Mouse (Mus musculus): ENCODE measurements around the gene Akap8.

The Akap8 gene

DNA sequence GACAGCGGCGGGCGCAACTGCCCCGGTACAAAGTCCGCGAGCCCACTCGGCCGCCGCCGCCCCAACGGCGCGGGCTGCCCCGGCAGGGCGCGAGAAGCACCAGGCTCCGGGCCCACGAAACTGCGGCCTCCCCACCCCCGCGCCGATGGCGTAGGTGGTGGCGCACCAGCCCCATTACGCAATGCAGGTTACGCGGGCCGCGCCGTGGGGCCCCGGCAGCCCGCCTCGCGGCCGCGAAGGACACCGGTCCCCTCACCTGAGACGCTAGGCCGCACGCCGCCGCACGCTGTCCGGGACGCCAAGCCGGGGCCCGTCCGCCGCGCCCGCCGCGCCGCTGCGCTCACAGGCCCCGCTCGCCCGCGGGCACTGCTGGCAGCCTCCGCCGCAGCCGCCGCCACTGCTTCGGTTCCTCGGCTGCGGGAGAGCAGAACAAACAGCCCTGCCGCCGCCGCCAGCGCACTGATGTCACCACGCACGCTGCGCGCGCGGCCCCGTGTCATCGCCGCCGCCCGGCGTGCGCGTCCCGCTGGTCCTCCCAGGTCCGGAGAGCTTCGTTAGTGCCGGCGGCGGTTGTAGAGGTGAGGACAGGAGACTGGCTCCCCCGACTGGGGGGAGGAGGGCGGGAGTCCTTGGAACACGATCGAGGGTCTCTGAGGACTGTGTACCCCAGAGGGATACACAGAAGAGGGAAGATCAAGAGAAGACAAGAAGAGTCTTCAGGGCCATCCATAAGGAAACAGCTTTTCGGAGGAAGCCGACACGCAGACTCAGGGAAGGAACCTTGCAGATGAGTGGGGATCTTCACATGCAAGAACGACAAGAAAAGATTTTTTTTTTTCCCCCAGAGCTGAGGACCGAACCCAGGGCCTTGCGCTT, 36.5 kb downstream of the Akap8 start, which contains the start of gene Brd4:
TSS of gene Brd4 (minus strand) at position 461 of the 876 bp plus-strand sequence.
- DNase-seq (ENCODE audit: extremely low read depth, insufficient read length, low spot score), result peak; percentile 96

DNA sequence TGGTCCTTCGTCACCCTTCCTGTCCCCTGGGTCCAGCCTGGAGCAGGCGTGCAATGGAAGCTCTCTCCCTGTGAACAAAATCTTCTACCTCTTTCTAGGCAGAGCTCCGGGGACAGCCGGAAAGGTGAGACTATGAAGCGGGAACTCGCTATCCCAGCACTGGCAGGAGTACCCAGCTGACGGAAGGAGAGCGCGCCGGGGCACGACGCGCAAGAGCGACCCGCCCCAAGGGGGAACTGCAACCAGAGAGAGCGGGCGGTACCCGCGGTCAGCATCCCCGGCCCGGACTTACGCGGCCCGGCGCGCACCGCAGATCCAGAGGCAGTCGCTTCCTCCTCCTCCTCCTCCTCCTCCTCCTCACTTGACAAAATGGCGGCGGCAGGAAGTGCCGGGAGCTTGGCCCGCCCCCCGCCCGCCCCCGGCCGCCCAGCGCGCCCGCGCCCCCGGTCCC, 37.2 kb downstream of the Akap8 start:
- peak; percentile 81 for DNase-seq (ENCODE audit: extremely low read depth, insufficient read length, low spot score)

DNA sequence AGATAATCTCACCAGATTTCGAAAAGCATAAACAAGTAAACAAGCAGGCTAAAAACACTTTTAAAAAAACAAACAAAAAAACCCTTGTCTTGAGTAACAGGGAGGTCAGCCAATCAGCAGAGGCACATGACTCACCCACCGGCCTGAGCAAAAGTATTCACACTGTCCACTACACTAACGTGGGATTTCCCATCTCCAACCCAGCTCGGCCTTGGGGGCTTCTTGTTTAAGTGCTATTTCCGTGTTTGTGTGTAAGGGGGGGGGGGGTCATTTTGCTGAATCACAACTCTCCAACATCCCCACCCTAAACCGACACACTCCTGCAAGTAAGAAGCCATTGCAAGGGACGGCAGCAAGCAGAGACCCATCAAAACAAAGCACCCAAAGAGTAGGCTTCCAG, 37.7 kb downstream of the Akap8 start:
- DNase-seq (ENCODE audit: extremely low read depth, insufficient read length, low spot score), result no peak

DNA sequence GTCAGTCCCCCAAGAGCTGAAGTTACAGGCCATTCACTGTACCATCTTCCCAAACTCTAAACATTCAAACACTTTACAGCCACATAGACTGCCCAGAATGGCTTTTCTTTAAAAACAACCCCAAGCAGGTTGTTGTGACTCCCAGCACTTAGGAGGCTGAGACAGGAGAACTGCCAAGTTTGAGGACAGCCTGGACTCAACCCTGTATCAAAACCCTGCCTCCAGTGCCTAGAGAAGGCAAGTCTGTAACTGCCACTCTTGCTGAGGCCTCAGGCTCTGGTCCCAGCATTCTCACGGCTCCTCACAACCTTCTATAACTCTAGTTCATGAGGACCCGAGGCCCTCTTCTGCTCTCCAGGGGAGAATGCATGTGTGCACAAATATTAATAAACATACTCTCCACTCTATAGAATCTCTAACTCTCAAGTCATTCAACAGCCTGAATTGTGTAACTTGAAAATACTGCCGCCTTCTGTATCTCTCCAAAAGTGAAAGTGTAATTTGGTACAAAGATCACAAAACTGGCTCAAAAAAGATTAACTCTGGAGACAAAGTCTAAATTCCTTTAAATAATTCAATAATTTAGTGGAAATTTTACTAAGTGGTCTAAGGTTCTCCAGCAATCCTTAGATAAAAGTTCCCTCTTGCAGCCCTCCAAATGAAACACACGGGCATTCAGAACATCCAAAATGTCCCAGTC, 39.3 kb downstream of the Akap8 start:
- DNase-seq (ENCODE audit: extremely low read depth, insufficient read length, low spot score), result no peak

DNA sequence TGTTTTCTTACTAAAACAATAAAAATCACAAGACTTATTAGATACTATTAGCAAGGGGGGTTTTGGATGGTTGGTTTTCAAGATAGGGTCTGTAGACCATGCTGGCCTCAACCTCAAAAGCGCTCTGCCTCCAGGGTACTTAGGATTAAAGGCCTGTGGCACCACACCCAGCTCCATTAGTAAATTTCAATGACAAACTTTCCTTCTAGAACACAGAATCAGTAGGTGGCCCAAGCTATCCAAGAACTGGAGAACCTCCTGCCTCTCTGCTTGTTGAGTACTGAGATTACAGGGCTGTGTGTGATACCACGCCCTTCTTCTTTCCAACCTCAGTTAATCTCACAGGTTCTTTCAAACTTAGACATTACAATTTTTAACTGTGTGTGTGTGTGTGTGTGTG, 39.9 kb downstream of the Akap8 start:
- DNase-seq (ENCODE audit: extremely low read depth, insufficient read length, low spot score), result no peak

DNA sequence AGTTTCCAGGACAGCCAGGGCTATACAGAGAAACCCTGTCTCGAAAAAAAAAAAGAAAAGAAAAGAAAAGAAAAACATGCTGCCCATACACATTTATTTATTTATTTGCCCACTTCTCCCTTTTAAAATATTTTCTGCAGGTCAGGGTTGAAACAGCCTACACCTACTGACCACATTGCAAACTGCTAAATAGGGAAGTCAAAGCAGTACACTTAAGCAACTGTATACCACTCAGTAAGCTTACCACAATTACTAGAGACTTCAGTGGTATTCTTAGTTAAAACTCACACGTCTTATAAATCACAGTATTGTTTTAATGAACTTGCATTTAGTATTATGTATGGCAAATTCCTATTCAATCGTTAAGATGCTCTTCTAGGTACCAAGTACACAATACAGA, 40.5 kb downstream of the Akap8 start:
- no peak for DNase-seq (ENCODE audit: extremely low read depth, insufficient read length, low spot score)

DNA sequence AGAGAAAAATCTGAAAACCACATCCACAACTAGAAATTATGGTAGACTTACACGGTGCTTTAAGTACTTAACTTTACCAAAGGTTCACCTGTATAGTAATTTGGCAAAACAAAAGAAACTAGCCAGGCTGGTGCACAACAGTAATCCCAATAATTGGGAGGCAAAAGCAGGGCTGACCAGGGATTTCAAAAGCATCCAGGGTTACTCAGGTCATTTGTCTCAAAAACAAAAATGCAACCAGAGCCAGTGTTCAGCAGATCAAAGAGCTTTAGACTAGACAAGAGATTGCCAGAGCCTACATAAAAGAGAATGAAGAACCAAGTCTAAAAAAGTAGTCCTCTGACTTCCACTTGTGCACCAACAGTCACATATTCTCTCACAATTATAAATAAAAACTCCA, 43.8 kb downstream of the Akap8 start:
- DNase-seq (ENCODE audit: extremely low read depth, insufficient read length, low spot score), result no peak

DNA sequence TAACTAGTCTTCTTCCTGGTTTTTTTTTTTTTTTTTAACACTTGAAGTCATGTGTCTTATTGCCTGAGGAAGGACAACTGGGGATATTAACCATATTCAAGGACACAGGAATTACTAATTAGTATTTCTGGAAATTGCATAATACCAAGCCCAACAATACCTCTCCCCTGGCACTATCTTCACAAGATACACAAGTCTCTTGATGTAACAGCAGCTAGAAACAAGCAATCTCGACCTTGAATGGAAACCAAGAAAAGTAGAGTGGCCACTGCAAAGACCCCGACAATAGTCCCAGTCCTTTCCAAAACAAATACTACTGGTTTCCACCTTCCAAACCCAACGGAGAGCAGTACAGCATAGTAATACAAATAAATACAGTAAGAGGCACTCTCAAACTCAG, 45.5 kb downstream of the Akap8 start:
- DNase-seq (ENCODE audit: extremely low read depth, insufficient read length, low spot score), result no peak

DNA sequence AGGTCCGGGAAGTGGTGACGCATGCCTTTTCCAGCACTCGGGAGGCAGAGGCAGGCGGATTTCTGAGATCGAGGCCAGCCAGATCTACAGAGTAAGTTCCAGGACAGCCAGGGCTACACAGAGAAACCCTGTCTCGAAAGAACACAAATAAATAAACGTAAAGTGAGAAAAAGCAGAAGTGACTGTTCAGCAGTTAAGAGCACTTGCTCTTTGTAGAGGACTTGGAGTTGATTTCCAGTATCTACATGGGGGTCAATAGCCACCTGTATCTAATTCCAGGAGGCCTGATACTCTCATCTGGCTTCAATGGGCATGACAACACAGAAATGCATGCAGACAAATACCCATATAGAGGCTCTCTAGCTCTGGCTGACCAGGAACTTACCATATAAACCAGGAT, 51.9 kb downstream of the Akap8 start:
- no peak for DNase-seq (ENCODE audit: extremely low read depth, insufficient read length, low spot score)

DNA sequence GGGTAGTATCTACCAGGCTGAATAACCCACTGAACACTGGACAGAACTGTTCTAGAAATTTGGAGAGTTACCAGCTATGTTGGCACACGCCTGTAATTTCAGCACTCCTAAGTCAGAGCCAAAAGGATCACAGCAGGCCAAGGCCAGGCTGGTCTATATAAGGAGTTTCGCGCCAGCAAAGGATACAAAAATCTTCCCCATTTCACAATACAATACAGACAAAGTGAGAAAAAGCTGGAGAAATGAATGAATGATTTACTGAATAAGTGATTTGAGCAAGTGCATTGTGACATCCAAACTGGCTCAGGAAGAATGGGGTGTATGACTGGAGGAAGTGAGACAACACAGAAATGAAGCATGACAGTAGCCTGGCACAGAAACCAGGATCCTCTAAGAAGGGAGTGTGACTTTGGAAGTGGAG, 52.5 kb downstream of the Akap8 start:
- DNase-seq (ENCODE audit: extremely low read depth, insufficient read length, low spot score), result no peak

DNA sequence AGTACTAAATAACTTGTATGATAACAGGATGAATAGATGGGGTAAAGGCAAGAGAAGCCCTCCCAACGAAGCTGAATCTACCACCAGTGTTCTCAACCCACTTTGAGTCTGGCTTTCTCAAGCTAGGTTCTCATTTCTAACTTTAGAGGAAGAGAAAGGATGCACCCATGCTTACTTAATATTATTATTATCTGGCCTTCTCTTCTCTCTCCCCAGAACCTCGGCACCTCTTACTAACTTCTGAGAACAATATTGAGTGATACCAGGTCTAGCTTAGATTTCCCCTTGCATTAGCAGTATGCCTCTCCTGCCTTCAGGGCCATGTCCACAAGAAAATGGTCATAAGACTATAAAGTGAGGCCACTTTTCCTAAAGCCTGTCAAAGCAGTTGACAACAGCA, 52.9 kb downstream of the Akap8 start:
- no peak for DNase-seq (ENCODE audit: extremely low read depth, insufficient read length, low spot score)

DNA sequence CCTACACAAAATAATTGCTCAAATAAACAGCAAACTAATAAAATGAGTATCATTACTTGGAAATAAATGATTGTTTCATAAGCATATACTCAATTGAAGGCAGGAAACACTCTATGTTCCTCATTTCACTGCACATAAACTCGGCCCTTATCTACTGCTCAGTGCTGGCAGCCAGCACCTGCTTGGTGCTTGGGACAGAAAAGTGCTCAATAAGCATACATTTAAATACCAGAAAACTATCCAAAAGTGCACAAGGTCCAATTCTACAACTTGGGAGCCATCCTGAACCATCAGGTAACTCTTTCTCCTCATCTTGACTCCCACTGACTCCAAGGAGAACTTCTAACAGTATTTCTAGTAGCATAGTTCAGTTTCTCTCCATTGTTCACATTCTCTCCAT, 53.4 kb downstream of the Akap8 start:
- DNase-seq (ENCODE audit: extremely low read depth, insufficient read length, low spot score), result no peak

DNA sequence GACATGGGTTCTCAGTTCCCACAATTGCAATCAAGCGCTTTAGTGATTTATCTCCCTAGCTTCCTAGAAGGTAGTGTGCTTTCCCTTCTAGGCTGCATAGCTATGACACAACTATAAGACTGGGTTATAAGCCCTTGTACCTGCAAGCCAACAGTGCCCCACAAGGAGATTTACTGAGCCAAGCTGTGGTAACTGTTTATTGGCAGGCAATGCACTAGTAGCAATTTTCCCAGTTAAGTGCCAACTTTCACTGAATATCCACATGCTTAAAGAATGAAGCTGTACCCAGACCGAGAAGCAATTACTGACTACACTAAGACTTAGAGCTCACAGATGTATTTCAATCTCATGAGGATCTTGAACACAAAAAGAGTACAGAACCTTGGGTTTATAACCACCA, 57.4 kb downstream of the Akap8 start:
- DNase-seq (ENCODE audit: extremely low read depth, insufficient read length, low spot score), result peak; percentile 51

DNA sequence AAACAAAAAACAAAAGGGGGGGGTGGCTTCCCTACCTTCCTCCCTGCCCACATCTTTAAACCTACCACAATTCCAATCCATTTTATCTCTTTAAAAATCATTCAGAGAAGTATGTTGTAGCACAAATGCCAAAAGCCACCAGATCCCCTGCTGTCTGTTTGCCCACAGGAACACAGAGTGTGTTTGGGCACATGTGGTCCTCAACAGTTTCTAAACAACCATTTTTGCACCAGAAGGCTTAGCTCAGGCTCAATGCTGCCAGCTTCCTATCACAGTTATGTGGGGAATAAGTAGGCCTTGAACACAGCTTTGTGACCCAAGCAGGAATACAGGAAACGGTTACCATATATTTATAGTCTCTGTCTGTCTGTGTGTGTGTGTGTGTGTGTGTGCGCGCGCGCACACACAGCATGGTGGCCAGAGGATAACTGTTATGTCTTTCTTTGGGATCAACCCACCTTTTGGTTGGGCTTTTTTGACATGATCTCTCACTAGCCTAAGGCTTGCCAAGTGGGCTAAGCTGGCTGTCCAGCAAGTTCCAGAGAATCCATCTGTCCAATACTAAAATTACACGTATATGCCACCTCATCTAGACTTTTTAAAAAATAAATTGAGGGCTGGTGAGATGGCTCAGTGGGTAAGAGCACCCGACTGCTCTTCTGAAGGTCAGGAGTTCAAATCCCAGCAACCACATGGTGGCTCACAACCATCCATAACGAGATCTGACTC, 58.0 kb downstream of the Akap8 start:
- no peak for DNase-seq (ENCODE audit: extremely low read depth, insufficient read length, low spot score)

DNA sequence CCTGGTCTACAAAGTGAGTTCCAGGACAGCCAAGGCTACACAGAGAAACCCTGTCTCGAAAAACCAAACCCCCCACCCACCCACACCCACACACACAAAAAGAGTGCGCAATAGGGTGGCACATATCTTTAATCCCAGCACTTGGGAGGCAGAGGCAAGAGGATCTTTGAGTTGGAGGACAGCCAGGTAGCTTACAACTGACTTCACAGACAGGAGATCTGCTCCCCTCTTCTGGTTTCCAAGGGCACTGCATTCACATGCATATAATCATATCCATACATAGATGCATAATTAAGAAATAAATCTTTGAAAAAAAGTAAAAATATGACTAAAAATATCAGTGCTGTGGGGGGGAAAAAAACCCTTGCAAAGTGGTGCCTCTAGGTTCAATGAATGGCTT, 62.2 kb downstream of the Akap8 start:
- no peak for DNase-seq (ENCODE audit: extremely low read depth, insufficient read length, low spot score)

DNA sequence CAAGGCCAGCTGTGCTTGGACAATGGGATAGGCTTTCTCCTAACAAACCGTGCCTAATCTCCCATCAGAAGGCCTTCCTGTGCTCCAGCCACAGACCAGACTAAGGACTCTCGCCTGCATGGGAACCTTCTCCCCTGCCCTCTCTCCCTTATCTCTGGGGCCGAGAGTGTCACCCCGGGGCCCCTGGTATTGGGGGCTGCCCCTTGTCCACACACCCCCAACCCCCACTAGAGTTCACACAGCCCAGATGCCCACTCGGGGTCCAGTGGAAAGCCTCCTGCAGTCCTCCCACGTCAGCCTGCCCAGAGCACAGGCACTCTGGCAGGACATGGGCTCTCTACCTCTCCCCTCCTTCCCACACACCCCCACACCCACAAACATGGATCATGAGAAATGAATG, 63.1 kb downstream of the Akap8 start:
- DNase-seq (ENCODE audit: extremely low read depth, insufficient read length, low spot score), result no peak

DNA sequence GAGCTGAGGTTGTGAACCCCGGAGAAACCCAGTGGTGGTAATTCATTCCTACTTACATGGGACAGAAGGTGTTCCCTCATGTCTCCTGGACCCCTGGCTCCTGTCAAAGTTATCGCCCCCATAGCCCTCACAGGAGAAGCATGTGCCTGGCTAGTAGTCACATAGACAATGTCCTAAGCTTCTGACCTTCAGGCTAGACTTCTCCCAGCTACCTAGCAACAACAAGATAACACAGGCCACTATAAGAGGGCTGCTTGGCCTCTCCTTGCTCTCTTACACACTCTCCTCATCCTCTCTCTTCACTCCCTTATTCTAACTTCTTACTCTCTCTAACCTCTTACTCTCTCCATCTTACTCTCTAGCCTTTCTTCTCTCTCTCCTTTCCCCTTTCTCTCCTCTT, 63.6 kb downstream of the Akap8 start:
- DNase-seq (ENCODE audit: extremely low read depth, insufficient read length, low spot score), result no peak

DNA sequence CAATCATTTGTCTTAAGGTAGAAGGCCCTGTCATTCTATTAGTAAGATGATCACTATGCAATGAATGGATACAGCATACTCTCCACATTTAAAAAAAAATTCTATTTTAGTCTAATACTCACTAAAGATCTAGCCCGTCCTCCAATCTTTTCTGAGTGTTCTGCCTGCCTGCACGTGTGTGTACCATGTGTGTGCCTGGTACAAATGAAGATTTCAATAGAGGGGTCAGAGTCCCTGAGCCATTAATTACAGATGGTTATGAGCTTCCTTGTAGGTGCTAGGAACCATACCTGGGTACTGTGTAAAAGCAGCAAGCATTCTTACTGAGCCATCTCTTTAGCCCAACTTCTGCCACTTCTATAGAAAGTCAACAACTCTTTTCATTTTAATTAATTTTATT, 64.1 kb downstream of the Akap8 start:
- no peak for DNase-seq (ENCODE audit: extremely low read depth, insufficient read length, low spot score)
